Mouse (Mus musculus): ENCODE data around the gene Prep. TPM values are rescaled to one million over a fixed set of nuclear protein-coding genes. Genes with fewer than 3 reads are reported as not detected.

The Prep gene
- polyA plus RNA-seq, 1 experiment = 4.9 TPM

DNA sequence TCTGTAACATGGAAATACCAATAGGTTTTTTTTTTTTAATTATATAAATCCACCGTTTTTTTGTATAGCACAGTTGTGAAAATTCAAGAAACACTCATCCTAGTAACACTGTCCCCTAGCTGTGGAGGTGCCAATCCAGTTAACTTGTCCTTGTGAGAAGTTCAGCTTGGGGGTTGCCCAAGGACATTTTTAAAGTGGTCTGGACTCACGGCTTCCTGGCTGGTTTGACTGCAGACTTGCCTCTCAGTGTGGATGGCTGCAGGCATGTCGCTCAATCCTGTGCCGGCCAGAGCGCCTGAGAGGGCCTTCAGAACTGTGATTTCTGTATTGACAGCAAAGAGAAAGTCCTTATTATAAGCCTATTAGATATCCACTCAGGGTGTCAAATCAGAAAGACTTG, 3.4 kb downstream of the Prep start:
- Histone ChIP-seq H3K4me3 (replicated peaks; ENCODE audit: control insufficient read depth, low read depth, low read length) (no peak overlapping the region), H3K27ac (ENCODE audit: control insufficient read depth, insufficient read depth, low read depth, low read length, poor library complexity) (no peak overlapping the region), H3K4me1 (ENCODE audit: control insufficient read depth, insufficient read depth, low read length) (no peaks in the 10 kb centered on the region)
- TF ChIP-seq CTCF (IDR thresholded peaks at IDR 0.05; ENCODE audit: control insufficient read depth, insufficient read depth, low read length) = no peak
- TF ChIP-seq POLR2A (IDR thresholded peaks at IDR 0.05; ENCODE audit: borderline replicate concordance, control insufficient read depth, low read depth, low read length) = no peak
- whole genome bisulfite sequencing = 81% methylated on average over 5 of the region's 5 CpGs

DNA sequence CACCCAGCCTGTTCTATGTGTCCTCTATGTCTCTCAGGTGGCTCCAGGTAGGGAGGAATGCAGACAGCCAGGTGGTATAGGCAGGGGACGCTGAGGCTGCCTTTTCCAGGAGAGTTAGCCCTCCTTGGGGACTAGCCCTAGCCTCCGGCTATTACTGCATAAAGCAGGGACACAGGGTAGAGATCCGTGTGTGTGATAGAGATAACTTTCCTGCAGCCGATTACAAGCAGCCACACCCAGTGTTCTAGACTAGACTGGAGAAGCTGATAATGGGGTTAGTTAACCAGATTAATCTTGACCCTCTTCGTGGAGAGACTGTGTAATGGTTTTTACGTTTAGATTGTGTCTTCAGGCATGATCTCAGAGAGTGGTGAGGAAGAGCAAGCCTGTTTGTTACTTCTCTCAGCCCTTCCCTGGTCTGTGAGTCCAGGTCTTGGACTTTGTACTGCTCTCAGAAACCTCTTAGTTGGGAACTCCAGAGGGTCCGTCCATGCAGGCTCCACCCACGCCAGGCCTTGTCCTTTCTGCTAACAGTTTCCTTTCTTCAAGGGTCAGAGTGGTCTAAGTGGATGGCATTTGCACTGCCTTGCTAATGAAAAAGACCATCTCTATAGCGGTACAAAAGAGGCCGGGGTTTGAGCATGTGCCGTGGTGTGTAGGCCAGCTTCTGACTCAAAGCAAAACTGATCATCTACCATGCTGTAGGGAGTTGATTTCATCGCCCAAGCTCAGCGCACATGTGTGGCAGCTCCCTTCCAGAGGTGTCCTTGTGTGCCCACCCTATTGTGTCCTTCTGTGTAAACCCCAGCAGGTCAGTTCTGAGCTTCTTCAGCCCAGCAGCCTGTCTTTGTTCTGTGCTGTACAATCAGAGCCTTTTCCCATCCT, 4.2 kb downstream of the Prep start:
- Histone ChIP-seq H3K4me3 (replicated peaks; ENCODE audit: control insufficient read depth, low read depth, low read length) (no peak overlapping the region), H3K4me1 (ENCODE audit: control insufficient read depth, insufficient read depth, low read length) (no peaks in the 10 kb centered on the region), H3K27ac (ENCODE audit: control insufficient read depth, insufficient read depth, low read depth, low read length, poor library complexity) (no peak overlapping the region)
- WGBS = 70% methylated on average over 13 of the region's 13 CpGs
- TF ChIP-seq CTCF (IDR thresholded peaks at IDR 0.05; ENCODE audit: control insufficient read depth, insufficient read depth, low read length) (no peak), POLR2A (IDR thresholded peaks at IDR 0.05; ENCODE audit: borderline replicate concordance, control insufficient read depth, low read depth, low read length) (no peak)

DNA sequence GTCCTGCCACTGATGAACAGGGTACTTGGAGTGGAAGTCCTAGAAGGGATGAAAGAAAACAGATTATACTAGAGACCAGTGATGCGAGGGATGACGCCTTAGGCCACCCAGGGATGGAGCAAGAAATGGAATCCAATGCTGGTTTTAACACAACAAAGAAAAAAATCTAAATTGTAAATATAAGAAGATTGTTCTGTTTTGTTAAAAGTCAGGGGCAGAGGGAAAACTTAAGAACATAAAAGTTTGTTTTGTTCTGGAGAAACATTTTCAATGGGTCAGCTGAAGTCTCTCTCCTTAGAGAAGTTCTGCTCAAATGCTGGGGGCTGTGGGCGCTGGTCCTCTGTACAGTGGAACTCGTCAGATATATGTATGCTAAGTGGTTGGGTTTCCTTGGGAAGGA, 5.3 kb downstream of the Prep start:
- TF ChIP-seq POLR2A (IDR thresholded peaks at IDR 0.05; ENCODE audit: borderline replicate concordance, control insufficient read depth, low read depth, low read length) = no peak
- TF ChIP-seq CTCF (IDR thresholded peaks at IDR 0.05; ENCODE audit: control insufficient read depth, insufficient read depth, low read length) = no peak
- no peak overlapping the region for H3K27ac ChIP-seq (ENCODE audit: control insufficient read depth, insufficient read depth, low read depth, low read length, poor library complexity)
- H3K4me3 ChIP-seq (replicated peaks; ENCODE audit: control insufficient read depth, low read depth, low read length) = no peak overlapping the region
- no peaks in the 10 kb centered on the region for H3K4me1 ChIP-seq (ENCODE audit: control insufficient read depth, insufficient read depth, low read length)
- WGBS = 87% methylated on average over 4 of the region's 4 CpGs

DNA sequence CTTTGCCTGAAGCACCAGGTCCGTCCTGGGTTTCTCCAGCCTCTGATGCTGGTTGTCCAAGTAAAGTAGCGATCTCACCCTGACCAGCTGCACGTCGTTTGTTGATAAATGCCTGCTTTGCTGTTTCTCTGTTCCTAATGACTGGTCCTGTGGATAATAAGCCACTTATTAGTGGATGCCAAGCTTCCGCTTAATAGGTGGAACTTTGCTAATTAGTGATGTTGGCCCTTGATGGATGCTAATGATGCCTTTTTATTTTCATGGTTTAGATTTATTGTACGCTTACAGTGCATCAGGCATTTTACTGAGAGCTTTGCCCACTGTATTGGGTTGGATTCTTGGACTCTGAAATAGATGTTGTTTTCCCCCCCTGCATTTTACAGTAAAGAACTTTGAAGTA, 7.5 kb downstream of the Prep start:
- H3K27ac ChIP-seq (ENCODE audit: control insufficient read depth, insufficient read depth, low read depth, low read length, poor library complexity) = no peak overlapping the region
- no peak for TF ChIP-seq CTCF (IDR thresholded peaks at IDR 0.05; ENCODE audit: control insufficient read depth, insufficient read depth, low read length)
- TF ChIP-seq POLR2A (IDR thresholded peaks at IDR 0.05; ENCODE audit: borderline replicate concordance, control insufficient read depth, low read depth, low read length) = no peak
- WGBS = 91% methylated on average over 6 of the region's 6 CpGs

DNA sequence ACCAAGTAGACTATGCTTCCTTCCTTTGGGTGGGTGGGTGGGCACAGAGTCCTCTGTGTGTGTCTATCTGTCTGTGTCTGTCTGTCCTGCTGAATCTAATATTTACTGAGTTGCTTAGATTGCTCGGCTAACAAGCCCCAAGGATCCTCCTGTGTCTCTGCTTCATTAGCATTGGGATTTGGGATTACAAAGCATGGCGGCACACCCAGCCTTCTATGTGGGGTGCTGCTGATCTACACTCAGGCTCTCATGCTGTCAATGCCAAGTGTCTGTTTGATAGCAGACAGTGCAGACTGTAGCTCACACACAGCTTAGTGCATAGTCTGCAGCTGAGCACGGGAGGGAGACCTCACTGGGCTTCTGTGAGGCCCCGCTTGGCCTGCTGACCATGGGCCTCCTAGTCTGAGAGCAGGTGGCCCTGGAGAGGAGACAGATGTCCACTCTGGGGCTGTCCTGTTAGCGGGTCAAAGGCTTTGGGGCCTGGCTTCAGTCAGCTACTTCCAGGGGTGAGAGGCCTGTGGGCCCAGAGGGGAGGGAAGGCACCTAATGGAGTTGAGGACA, 8.6 kb downstream of the Prep start:
- Histone ChIP-seq H3K4me3 (replicated peaks; ENCODE audit: control insufficient read depth, low read depth, low read length) (no peak overlapping the region), H3K27ac (ENCODE audit: control insufficient read depth, insufficient read depth, low read depth, low read length, poor library complexity) (no peak overlapping the region), H3K4me1 (ENCODE audit: control insufficient read depth, insufficient read depth, low read length) (no peaks in the 10 kb centered on the region)
- TF ChIP-seq CTCF (IDR thresholded peaks at IDR 0.05; ENCODE audit: control insufficient read depth, insufficient read depth, low read length) (no peak), POLR2A (IDR thresholded peaks at IDR 0.05; ENCODE audit: borderline replicate concordance, control insufficient read depth, low read depth, low read length) (no peak)
- WGBS = 87% methylated on average over 5 of the region's 5 CpGs

More for the DNA sequence above, 7.5 kb downstream of the Prep start:
- Histone ChIP-seq H3K4me3 (replicated peaks; ENCODE audit: control insufficient read depth, low read depth, low read length) (no peak overlapping the region), H3K4me1 (ENCODE audit: control insufficient read depth, insufficient read depth, low read length) (no peaks in the 10 kb centered on the region)

DNA sequence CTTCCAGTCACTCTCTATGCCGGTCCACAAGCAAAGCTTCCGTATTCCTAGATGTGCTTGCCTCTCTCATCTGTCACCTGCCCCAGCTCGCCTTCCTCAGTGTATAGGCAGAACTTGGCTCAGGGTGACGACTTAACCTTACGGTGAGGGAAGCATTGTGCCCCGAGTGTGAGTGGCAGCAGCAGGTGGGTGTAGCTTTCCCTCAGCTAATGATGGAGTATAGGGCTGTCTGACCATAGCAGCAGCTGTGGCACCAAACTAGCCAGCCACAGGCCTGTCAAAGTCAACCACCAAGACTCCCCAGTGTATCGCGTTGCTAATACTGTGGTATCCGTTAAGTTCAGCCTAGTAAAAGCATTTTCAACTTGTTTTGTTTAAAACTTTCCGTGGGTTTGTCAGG, 9.6 kb downstream of the Prep start:
- 79% methylated on average over 10 of the region's 10 CpGs for WGBS
- no peak for TF ChIP-seq CTCF (IDR thresholded peaks at IDR 0.05; ENCODE audit: control insufficient read depth, insufficient read depth, low read length)
- no peak for TF ChIP-seq POLR2A (IDR thresholded peaks at IDR 0.05; ENCODE audit: borderline replicate concordance, control insufficient read depth, low read depth, low read length)
- no peaks in the 10 kb centered on the region for H3K4me1 ChIP-seq (ENCODE audit: control insufficient read depth, insufficient read depth, low read length)
- no peak overlapping the region for H3K27ac ChIP-seq (ENCODE audit: control insufficient read depth, insufficient read depth, low read depth, low read length, poor library complexity)
- H3K4me3 ChIP-seq (replicated peaks; ENCODE audit: control insufficient read depth, low read depth, low read length) = no peak overlapping the region

DNA sequence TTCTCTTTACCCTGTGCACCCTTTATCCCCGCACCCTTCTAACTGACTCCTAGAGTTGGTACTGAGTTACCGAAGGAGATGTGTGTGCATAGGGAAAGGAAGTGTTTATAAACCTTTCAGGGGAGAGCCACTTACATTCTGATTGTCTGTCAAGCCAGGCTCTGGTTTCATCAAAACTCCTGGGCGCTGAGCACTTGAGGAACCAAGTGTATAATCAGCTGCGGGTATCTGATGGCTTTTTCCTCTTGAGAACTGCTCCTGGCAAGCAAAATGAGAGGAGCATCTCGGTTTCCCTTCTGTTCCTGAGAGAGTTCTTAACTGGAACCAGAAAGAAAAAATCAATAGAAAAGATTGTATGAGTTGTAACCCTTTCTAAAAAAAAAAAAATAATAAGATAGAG, 10.3 kb downstream of the Prep start:
- WGBS = 56% methylated on average over 5 of the region's 5 CpGs
- Histone ChIP-seq H3K27ac (ENCODE audit: control insufficient read depth, insufficient read depth, low read depth, low read length, poor library complexity) (no peak overlapping the region), H3K4me3 (replicated peaks; ENCODE audit: control insufficient read depth, low read depth, low read length) (no peak overlapping the region), H3K4me1 (ENCODE audit: control insufficient read depth, insufficient read depth, low read length) (no peaks in the 10 kb centered on the region)
- TF ChIP-seq CTCF (IDR thresholded peaks at IDR 0.05; ENCODE audit: control insufficient read depth, insufficient read depth, low read length) = no peak
- no peak for TF ChIP-seq POLR2A (IDR thresholded peaks at IDR 0.05; ENCODE audit: borderline replicate concordance, control insufficient read depth, low read depth, low read length)

DNA sequence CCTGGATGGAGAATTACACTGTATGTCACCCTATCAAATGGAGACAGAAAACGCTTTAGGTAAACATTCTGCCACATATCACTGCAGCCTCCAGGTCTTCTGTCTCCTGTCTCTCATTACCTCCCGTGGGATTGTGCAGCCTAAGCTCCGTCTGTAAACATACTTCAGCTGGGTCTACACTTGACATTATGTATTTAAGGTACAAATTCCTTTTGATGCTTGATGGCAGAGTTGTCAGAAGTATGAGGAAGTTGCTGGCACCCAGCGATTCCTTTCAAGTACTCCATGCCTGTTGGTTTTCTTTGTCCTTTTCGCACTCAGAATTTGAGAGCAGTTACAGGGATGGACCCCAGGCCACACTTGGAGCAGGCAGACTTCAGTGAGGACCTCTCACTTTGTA, 12.8 kb downstream of the Prep start:
- H3K27ac ChIP-seq (ENCODE audit: control insufficient read depth, insufficient read depth, low read depth, low read length, poor library complexity) = no peak overlapping the region
- TF ChIP-seq POLR2A (IDR thresholded peaks at IDR 0.05; ENCODE audit: borderline replicate concordance, control insufficient read depth, low read depth, low read length) (no peak), CTCF (IDR thresholded peaks at IDR 0.05; ENCODE audit: control insufficient read depth, insufficient read depth, low read length) (no peak)
- H3K4me1 ChIP-seq (ENCODE audit: control insufficient read depth, insufficient read depth, low read length) = no peaks in the 10 kb centered on the region
- WGBS = 84% methylated on average over 5 of the region's 5 CpGs
- H3K4me3 ChIP-seq (replicated peaks; ENCODE audit: control insufficient read depth, low read depth, low read length) = no peak overlapping the region

All from bone marrow, adult 2 months (tissue).